Mouse (Mus musculus) liver, embryonic 14.5 days (tissue): Measurements from ENCODE around the gene Kdm2b. TPM values are rescaled to one million over a fixed set of nuclear protein-coding genes. Genes with fewer than 3 reads are reported as not detected.
A peak's percentile ranks its signal among the peaks of the same experiment; 100 is the strongest.

ENCODE experiments used
- ATAC-seq: fragments of 200-750 bp; cut with Nextera tagmentation; 2 replicates; pipeline ENCODE4 v1.8.0; 2017; ENCODE audit warnings: moderate number of reproducible peaks, mild to moderate bottlenecking, moderate library complexity; ENCODE audit not compliant: insufficient read depth
- DNase-seq, 3 experiments: peaks; one replicate each; pipeline ENCODE4 v3.0.0-alpha.2; 2012 to 2013; ENCODE audit warnings: low read depth in 3 of 3, low spot score in 3 of 3
- H3K27ac ChIP-seq: fragments of 300-500 bp; sonication (generic); 2 replicates; pipeline ENCODE4 v1.5.1; 2014; ENCODE audit warnings: moderate library complexity, mild to moderate bottlenecking, control low read depth, inconsistent platforms
- H3K27me3 ChIP-seq: fragments of 300-500 bp; sonication (generic); 2 replicates; pipeline ENCODE4 v1.6.1; 2014; ENCODE audit warnings: mild to moderate bottlenecking, low read length, moderate library complexity; ENCODE audit not compliant: control insufficient read depth, insufficient read depth
- H3K36me3 ChIP-seq: fragments of 300-500 bp; sonication (generic); replicated peaks from 2 replicates; pipeline ENCODE4 v1.6.1; 2014; ENCODE audit warnings: low read depth; ENCODE audit not compliant: control insufficient read depth, insufficient read depth
- H3K4me1 ChIP-seq, 2 experiments: fragments of 200-500 bp in 1 of 2; fragments of 300-500 bp in 1 of 2; sonication (generic) in 1 of 2; replicated peaks; 2 replicates each; pipeline ENCODE4 v1.6.1; 2012 to 2014; ENCODE audit warnings: antibody characterized with exemption in 1 of 2, inconsistent platforms in 1 of 2, low read length in 1 of 2; ENCODE audit not compliant: control insufficient read depth in 2 of 2, insufficient read depth in 2 of 2
- H3K4me2 ChIP-seq: fragments of 300-500 bp; sonication (generic); 2 replicates; pipeline ENCODE4 v1.6.1; 2014; ENCODE audit warnings: low read depth, mild to moderate bottlenecking, control low read depth, moderate library complexity
- H3K4me3 ChIP-seq, 2 experiments: fragments of 200-500 bp in 1 of 2; fragments of 300-500 bp in 1 of 2; sonication (generic) in 1 of 2; 2 replicates each; pipeline ENCODE4 v1.5.1; 2012 to 2014; ENCODE audit warnings: low read depth in 2 of 2, low read length in 2 of 2, mild to moderate bottlenecking in 2 of 2, control low read depth in 1 of 2, inconsistent platforms in 1 of 2, moderate library complexity in 1 of 2; ENCODE audit not compliant: insufficient read depth in 1 of 2
- H3K9ac ChIP-seq: fragments of 300-500 bp; sonication (generic); replicated peaks from 2 replicates; pipeline ENCODE4 v1.6.1; 2014; ENCODE audit warnings: mild to moderate bottlenecking, control low read depth, moderate library complexity
- H3K9me3 ChIP-seq: fragments of 300-500 bp; sonication (generic); 2 replicates; pipeline ENCODE4 v1.6.1; 2016; ENCODE audit warnings: low read length, mixed read lengths; ENCODE audit not compliant: control insufficient read depth
- CTCF ChIP-seq: IDR thresholded peaks from 2 replicates; pipeline ENCODE4 v1.5.1; 2016; ENCODE audit warnings: antibody characterized with exemption, low read depth, control low read depth
- EP300 ChIP-seq: IDR thresholded peaks from 2 replicates; pipeline ENCODE4 v1.6.1; 2016; ENCODE audit warnings: antibody characterized with exemption, low read depth
- WGBS: fragments of 180-500 bp; shearing (Covaris S2); extraction: QIAGEN DNeasy Blood & Tissue Kit; methylation state at CpG from one replicate; pipeline ENCODE4 v1.1.7; 2014; ENCODE audit not compliant: insufficient replicate concordance; 5-methylcytosine and 5-hydroxymethylcytosine counted together
- polyA plus RNA-seq, 2 experiments: library from polyadenylated mRNA; depleted of rRNA in 1 of 2; stranded (reverse) in 1 of 2; unstranded in 1 of 2; fragments of >200 nt; fragmentation: Nextera tagmentation in 1 of 2; extraction: Ambion mirVana in 1 of 2; gene quantifications; 2 replicates each; pipeline versions ENCODE4 v1.2.1 to v1.2.3; 2012 to 2014

Kdm2b gene
- polyA plus RNA-seq, 2 experiments, result 10.0 to 11.7 TPM

DNA sequence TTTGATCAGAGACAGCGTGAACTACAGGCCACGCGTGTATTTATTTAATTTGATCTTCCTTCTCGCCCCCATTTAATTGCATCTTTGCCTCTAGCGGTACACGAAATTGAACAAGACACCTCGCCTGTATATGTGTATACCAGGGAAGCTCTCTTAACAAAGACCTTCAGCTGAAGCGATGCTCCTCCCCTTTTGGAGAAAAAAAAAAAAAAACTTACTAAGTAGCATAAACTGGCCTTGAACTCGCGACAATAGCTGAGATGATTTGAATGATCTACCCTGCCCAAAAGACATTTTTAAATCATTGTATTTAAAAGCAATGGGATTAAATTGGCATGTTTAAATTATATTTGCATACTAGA lies 168.1 kb downstream of the Kdm2b start:
- H3K36me3 ChIP-seq, result peaks cover 29% of the 10 kb centered on the region
- H3K4me2 ChIP-seq, result peak overlapping the region; percentile 69
- no peak for DNase-seq
- H3K9ac ChIP-seq, result peak overlapping the region; percentile 85
- 0% methylated on average over 10 of the region's 10 CpGs for WGBS
- no peaks in the 10 kb centered on the region for H3K27me3 ChIP-seq
- no peaks in the 10 kb centered on the region for H3K9me3 ChIP-seq
- H3K4me3 ChIP-seq, result peak overlapping the region; percentile 78 to 81
- ATAC-seq, result peak; percentile 42
- peaks cover 18 to 20% of the 10 kb centered on the region in 2 experiments for H3K4me1 ChIP-seq
- TF ChIP-seq EP300 (no peak), CTCF (no peak)
- H3K27ac ChIP-seq, result peak overlapping the region; percentile 88

- Histone ChIP-seq H3K9ac (peak within 1 kb of the TSS; percentile 85), H3K9me3 (no peaks in the 10 kb centered on the region), H3K27ac (peak within 1 kb of the TSS; percentile 88), H3K4me1 (peaks cover 18 to 20% of the 10 kb centered on the region in 2 experiments), H3K4me3 (peak within 1 kb of the TSS; percentile 78 to 81), H3K27me3 (no peaks in the 10 kb centered on the region), H3K4me2 (peak within 1 kb of the TSS; percentile 69), H3K36me3 (peaks cover 33% of the 10 kb centered on the region)
- WGBS, result under 1% methylated on average over 55 of the region's 55 CpGs
- DNase-seq (peak; percentile 97 to 98 (median 97)), ATAC-seq (peak; percentile 100)
- TF ChIP-seq CTCF (no peak), EP300 (peak; percentile 31; the same call in 1 of the 2 replicates)
These were observed 168.7 kb downstream of the Kdm2b start, which contains the start of gene Anapc5 for GRCm38 (mm10) chr5:122820777-122821523. TSS of gene Anapc5 (minus strand) at chr5:122821339.

Other genes with a start within 250 kb of the Kdm2b start
- gene Camkk2, start 210.4 kb downstream of the Kdm2b start, polyA plus RNA-seq (2012; rRNA removed), result 5.3 and 5.9 TPM in 2 replicates
- gene Camkk2, start 210.4 kb downstream of the Kdm2b start, polyA plus RNA-seq (2014; fragmentation: Nextera tagmentation; extraction: Ambion mirVana), result 6.3 and 8.3 TPM in 2 replicates
- gene Anapc5, start 168.5 kb downstream of the Kdm2b start, polyA plus RNA-seq (2012; rRNA removed), result 135 and 156 TPM in 2 replicates
- 219 and 229 TPM in 2 replicates for gene Anapc5, start 168.5 kb downstream of the Kdm2b start, polyA plus RNA-seq (2014; fragmentation: Nextera tagmentation; extraction: Ambion mirVana)
- 5.4 and 6.6 TPM in 2 replicates for gene Rnf34, start 139.8 kb downstream of the Kdm2b start, polyA plus RNA-seq (2012; rRNA removed)
- 12.2 and 13.2 TPM in 2 replicates for gene Rnf34, start 139.8 kb downstream of the Kdm2b start, polyA plus RNA-seq (2014; fragmentation: Nextera tagmentation; extraction: Ambion mirVana)
- 7.4 and 9.2 TPM in 2 replicates for gene Orai1, start 25.3 kb upstream of the Kdm2b start, polyA plus RNA-seq (2012; rRNA removed)
- 6.3 and 8.1 TPM in 2 replicates for gene Orai1, start 25.3 kb upstream of the Kdm2b start, polyA plus RNA-seq (2014; fragmentation: Nextera tagmentation; extraction: Ambion mirVana)
- gene Morn3, start 57.2 kb upstream of the Kdm2b start, polyA plus RNA-seq (2012; rRNA removed), result not detected in 2 replicates
- gene Morn3, start 57.2 kb upstream of the Kdm2b start, polyA plus RNA-seq (2014; fragmentation: Nextera tagmentation; extraction: Ambion mirVana), result not detected in 2 replicates
- gene Tmem120b, start 78.6 kb upstream of the Kdm2b start, polyA plus RNA-seq (2012; rRNA removed), result 17.7 and 19.0 TPM in 2 replicates
- gene Tmem120b, start 78.6 kb upstream of the Kdm2b start, polyA plus RNA-seq (2014; fragmentation: Nextera tagmentation; extraction: Ambion mirVana), result 18.0 and 18.1 TPM in 2 replicates
- gene Rhof, start 142.9 kb upstream of the Kdm2b start, polyA plus RNA-seq (2012; rRNA removed), result 1.8 and 2.1 TPM in 2 replicates
- 2.5 and 2.6 TPM in 2 replicates for gene Rhof, start 142.9 kb upstream of the Kdm2b start, polyA plus RNA-seq (2014; fragmentation: Nextera tagmentation; extraction: Ambion mirVana)
- gene Setd1b, start 152.4 kb upstream of the Kdm2b start, polyA plus RNA-seq (2012; rRNA removed), result 2.3 and 2.7 TPM in 2 replicates
- 3.3 and 4.3 TPM in 2 replicates for gene Setd1b, start 152.4 kb upstream of the Kdm2b start, polyA plus RNA-seq (2014; fragmentation: Nextera tagmentation; extraction: Ambion mirVana)
- 17.4 and 26.6 TPM in 2 replicates for gene Psmd9, start 179.6 kb upstream of the Kdm2b start, polyA plus RNA-seq (2012; rRNA removed)
- gene Psmd9, start 179.6 kb upstream of the Kdm2b start, polyA plus RNA-seq (2014; fragmentation: Nextera tagmentation; extraction: Ambion mirVana), result 51.4 and 55.1 TPM in 2 replicates
- gene Hpd, start 192.9 kb upstream of the Kdm2b start, polyA plus RNA-seq (2012; rRNA removed), result 28.7 and 29.2 TPM in 2 replicates
- gene Hpd, start 192.9 kb upstream of the Kdm2b start, polyA plus RNA-seq (2014; fragmentation: Nextera tagmentation; extraction: Ambion mirVana), result 26.7 and 37.0 TPM in 2 replicates